Mouse (Mus musculus) yolk sac, embryonic 10.5 days (tissue): ENCODE measurements around the gene Rbbp6.

Source experiments
- DNase-seq: peaks from one replicate; pipeline ENCODE4 v3.0.0-alpha.2; 2017; ENCODE audit warnings: low spot score

Rbbp6 gene

GRCm38 (mm10) chr7:122965386-122965785, at the start of gene Rbbp6:
TSS of gene Rbbp6 (plus strand) at chr7:122965686.
- DNase-seq, result no peak

DNA sequence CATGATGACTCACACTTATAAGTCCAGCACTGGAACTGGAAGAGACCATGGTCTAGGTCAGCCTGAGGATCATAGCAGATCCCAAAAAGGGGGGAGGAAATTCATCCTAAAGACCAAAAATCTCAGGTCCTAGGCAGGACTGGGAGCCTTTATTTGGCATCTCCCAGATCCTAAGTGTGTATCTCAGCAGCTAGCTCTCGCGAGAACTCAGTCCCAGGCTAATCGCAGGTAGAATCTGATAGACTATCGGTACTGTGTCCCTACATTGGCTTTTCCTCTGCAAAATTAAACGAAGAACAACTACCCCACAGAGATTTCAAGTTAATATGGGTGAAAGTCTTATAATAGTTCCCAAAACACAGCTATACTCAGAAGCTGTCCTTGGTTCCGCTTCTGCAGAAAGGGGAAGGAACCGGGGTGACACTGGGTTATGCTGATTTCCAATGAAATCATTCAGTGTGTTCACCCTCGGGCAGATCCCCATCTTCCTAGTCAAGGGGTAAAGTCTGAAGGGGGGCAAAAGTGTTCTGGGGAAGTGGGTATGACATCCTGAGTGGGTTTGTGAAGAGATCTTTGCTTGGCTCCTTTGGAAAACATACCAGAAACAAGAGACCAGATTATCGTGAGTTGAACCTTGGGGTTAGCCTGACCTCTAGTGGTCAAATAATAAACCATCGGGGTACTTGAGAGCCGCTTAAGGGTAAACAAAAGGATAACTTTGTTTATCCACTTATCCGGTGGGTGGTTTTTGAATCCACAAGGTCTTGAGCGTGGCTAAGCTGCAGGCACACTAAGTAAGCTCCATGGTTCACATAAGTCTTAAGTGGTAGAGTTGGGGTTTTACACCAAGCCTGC, 45.5 kb upstream of the Rbbp6 start:
- DNase-seq, result peak; percentile 43

- no peak for DNase-seq
Observed at GRCm38 (mm10) chr7:122921537-122921936, 43.9 kb upstream of the Rbbp6 start.

DNA sequence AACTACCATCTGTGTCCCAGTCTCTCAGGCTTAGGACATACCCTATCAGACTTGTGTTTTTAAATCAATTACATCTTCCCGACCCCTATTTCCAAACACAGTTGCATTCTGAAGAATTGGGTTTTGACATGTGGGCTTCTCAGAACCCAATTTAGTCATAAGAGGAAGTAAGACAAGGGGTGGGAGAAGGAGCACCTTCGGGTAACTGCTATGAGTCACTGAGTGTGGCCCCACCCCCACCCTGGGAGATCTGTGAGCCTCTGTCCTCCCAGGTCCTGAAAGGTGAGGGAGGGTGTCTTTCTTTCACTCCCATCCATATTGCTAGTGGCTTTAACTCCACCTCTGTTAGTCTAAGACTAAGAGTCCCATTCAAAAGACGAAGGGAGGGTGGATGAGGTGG, 41.2 kb upstream of the Rbbp6 start:
- DNase-seq, result no peak

GRCm38 (mm10) chr7:122930494-122930893, 35.0 kb upstream of the Rbbp6 start:
- DNase-seq, result no peak

- no peak for DNase-seq
Observed at GRCm38 (mm10) chr7:122932171-122932570, 33.3 kb upstream of the Rbbp6 start.

GRCm38 (mm10) chr7:122936626-122937025, 28.9 kb upstream of the Rbbp6 start:
- DNase-seq, result no peak

GRCm38 (mm10) chr7:122938197-122938596, 27.3 kb upstream of the Rbbp6 start:
- no peak for DNase-seq

GRCm38 (mm10) chr7:122939181-122939580, 26.3 kb upstream of the Rbbp6 start:
- no peak for DNase-seq

- DNase-seq, result no peak
Observed at GRCm38 (mm10) chr7:122940371-122941075, 25.0 kb upstream of the Rbbp6 start.

GRCm38 (mm10) chr7:122942111-122942510, 23.4 kb upstream of the Rbbp6 start:
- no peak for DNase-seq

DNA sequence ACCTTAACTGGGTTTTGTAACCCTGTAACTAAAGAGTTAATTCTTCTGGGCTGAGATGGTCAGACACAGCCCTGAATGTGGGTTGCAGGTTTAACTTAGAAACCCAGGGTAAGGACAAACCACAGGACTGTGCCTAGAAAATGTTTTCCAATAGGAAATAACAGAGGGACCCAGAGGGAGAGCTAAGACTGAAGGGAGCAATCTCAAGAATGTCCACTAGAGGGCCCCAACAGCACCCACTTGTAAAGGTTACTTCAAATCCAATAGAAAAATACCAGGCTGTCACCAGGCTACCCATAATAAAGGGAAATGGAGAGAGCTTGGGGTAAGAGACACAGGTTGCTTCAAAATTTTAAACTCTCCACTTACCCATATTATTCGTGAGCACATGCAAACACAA, 20.3 kb upstream of the Rbbp6 start:
- peak; percentile 44 for DNase-seq

DNA sequence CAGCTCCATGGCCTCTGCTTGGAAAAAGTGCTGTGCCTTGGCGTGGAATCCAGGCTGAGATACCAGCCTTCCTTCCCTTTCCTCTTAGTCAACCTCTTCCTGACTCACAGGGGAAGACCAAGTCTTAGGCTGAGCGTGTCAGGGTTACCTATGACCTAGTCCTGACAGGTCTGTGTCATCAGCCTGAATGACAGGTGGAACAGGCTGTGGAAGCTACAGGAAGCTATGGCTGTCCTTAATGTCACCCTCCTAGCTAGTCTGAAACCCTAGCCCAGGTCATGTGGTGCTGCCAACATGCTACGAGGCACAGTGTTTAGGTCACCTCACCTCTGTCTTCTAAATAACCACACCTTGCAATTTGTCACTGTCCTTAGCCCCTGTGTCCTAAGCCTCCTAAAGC, 16.2 kb upstream of the Rbbp6 start:
- no peak for DNase-seq

GRCm38 (mm10) chr7:122951464-122951863, 14.0 kb upstream of the Rbbp6 start:
- no peak for DNase-seq

DNA sequence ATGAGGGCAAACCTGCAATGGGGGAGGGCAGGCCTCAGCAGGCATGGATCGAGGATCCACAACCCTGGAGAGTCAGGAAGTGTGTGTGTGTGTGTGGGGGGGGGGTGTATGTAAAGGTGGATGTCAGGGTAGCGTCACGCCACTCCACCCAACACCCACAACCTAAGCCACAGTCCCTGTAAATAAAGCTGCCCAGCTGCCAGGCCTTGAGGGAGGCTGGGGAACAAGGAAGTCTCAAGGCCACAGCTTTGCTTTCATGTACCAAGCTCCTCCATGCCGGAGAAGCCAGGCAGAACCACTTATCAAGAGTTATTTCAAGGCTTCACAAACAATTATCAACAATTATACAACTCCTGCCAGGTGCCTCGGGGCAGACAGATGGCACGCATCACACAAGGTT, 13.4 kb upstream of the Rbbp6 start:
- no peak for DNase-seq

- no peak for DNase-seq
Observed at GRCm38 (mm10) chr7:122954451-122955225, 10.8 kb upstream of the Rbbp6 start.

GRCm38 (mm10) chr7:122955226-122955955, 10.1 kb upstream of the Rbbp6 start:
- peak; percentile 4 for DNase-seq

- DNase-seq, result no peak
Observed at GRCm38 (mm10) chr7:122968751-122969150, 3.3 kb downstream of the Rbbp6 start.

GRCm38 (mm10) chr7:122969231-122970032, 3.9 kb downstream of the Rbbp6 start:
- peak; percentile 89 for DNase-seq

GRCm38 (mm10) chr7:122970119-122970781, 4.8 kb downstream of the Rbbp6 start:
- peak; percentile 71 for DNase-seq
